Mouse (Mus musculus) myocyte (in vitro differentiated cells): ENCODE results near the gene Crtc3. TPM values are rescaled to one million over a fixed set of nuclear protein-coding genes. Genes with fewer than 3 reads are reported as not detected.

Experiments used
- H3K27me3 ChIP-seq: one replicate; pipeline ENCODE4 v1.6.1; 2011; ENCODE audit not compliant: control insufficient read depth, insufficient read depth, insufficient read length
- H3K36me3 ChIP-seq: one replicate; pipeline ENCODE4 v1.6.1; 2011; ENCODE audit not compliant: control insufficient read depth, insufficient read depth
- H3K4me2 ChIP-seq: one replicate; pipeline ENCODE4 v1.6.1; 2011; ENCODE audit warnings: low read depth, control low read depth
- H3K4me3 ChIP-seq: one replicate; pipeline ENCODE4 v1.5.1; 2011; ENCODE audit warnings: mild to moderate bottlenecking, control low read depth, moderate library complexity
- H3K79me2 ChIP-seq: one replicate; pipeline ENCODE4 v1.6.1; 2011; ENCODE audit not compliant: control insufficient read depth, insufficient read depth
- H3ac ChIP-seq: one replicate; pipeline ENCODE4 v1.6.1; 2011; ENCODE audit not compliant: control insufficient read depth, insufficient read length
- CEBPB ChIP-seq: IDR thresholded peaks from 2 replicates; pipeline ENCODE4 v1.6.1; 2011; ENCODE audit warnings: mild to moderate bottlenecking, moderate library complexity; ENCODE audit not compliant: poor library complexity, insufficient read depth, severe bottlenecking
- E2F4 ChIP-seq: IDR thresholded peaks from one replicate; pipeline ENCODE4 v1.6.1; 2011; ENCODE audit warnings: mild to moderate bottlenecking, control low read depth, moderate library complexity; ENCODE audit not compliant: insufficient read depth
- MAX ChIP-seq: IDR thresholded peaks from one replicate; pipeline ENCODE4 v1.6.1; 2011; ENCODE audit warnings: low read depth, mild to moderate bottlenecking, control low read depth
- MYOD1 ChIP-seq, 3 experiments: IDR thresholded peaks; one replicate each; pipeline ENCODE4 v1.6.1; 2011; ENCODE audit warnings: control low read depth in 2 of 3, low read depth in 2 of 3, mild to moderate bottlenecking in 2 of 3, moderate library complexity in 1 of 3; ENCODE audit not compliant: insufficient read length in 2 of 3, control insufficient read depth in 1 of 3
- MYOG ChIP-seq, 3 experiments: IDR thresholded peaks; one replicate each; pipeline ENCODE4 v1.6.1; 2011; ENCODE audit warnings: control low read depth in 2 of 3, low read depth in 2 of 3, mild to moderate bottlenecking in 2 of 3; ENCODE audit not compliant: insufficient read length in 2 of 3, control insufficient read depth in 1 of 3, insufficient read depth in 1 of 3
- POLR2A ChIP-seq: IDR thresholded peaks from one replicate; pipeline ENCODE4 v1.6.1; 2011; ENCODE audit warnings: low read depth, mild to moderate bottlenecking, control low read depth, moderate library complexity; ENCODE audit not compliant: insufficient read length
- POLR2AphosphoS2 ChIP-seq: IDR thresholded peaks from one replicate; pipeline ENCODE4 v1.6.1; 2011; ENCODE audit warnings: low read depth, control low read depth; ENCODE audit not compliant: insufficient read length
- REST ChIP-seq: IDR thresholded peaks from one replicate; pipeline ENCODE4 v1.6.1; 2011; ENCODE audit warnings: mild to moderate bottlenecking, control low read depth, moderate library complexity; ENCODE audit not compliant: insufficient read depth, insufficient read length
- SRF ChIP-seq: IDR thresholded peaks from one replicate; pipeline ENCODE4 v1.6.1; 2011; ENCODE audit warnings: low read depth; ENCODE audit not compliant: control insufficient read depth, insufficient read length
- TCF12 ChIP-seq: IDR thresholded peaks from one replicate; pipeline ENCODE4 v1.6.1; 2011; ENCODE audit warnings: mild to moderate bottlenecking, control low read depth; ENCODE audit not compliant: poor library complexity, insufficient read depth, severe bottlenecking
- TCF3 ChIP-seq: IDR thresholded peaks from one replicate; pipeline ENCODE4 v1.6.1; 2011; ENCODE audit warnings: low read depth, control low read depth; ENCODE audit not compliant: insufficient read length
- USF1 ChIP-seq: IDR thresholded peaks from one replicate; pipeline ENCODE4 v1.6.1; 2011; ENCODE audit warnings: low read depth, mild to moderate bottlenecking, control low read depth, moderate library complexity
- polyA plus RNA-seq: library from polyadenylated mRNA; unstranded; fragments of >200 nt; fragmentation: generic; extraction: Trizol; gene quantifications from one replicate; pipeline ENCODE4 v1.2.1, GENCODE M21; 2012; ENCODE audit warnings: missing spikeins

Gene Crtc3
- polyA plus RNA-seq, 1 experiment = 6.4 TPM

GRCm38 (mm10) chr7:80602574-80602973 is 86.1 kb downstream of the Crtc3 start:
- Histone ChIP-seq H3K36me3 (no peaks in the 10 kb centered on the region), H3K27me3 (no peaks in the 10 kb centered on the region), H3K79me2 (no peaks in the 10 kb centered on the region), H3ac (no peak overlapping the region), H3K4me2 (no peak overlapping the region), H3K4me3 (no peak overlapping the region)
- TF ChIP-seq TCF12 (no peak), REST (no peak), MYOG (IDR thresholded peaks at IDR 0.05; ENCODE audit: control insufficient read depth in 1 of 3, insufficient read depth in 1 of 3, insufficient read length in 2 of 3, low read depth in 2 of 3) (no peak)

GRCm38 (mm10) chr7:80598436-80598985 is 90.2 kb downstream of the Crtc3 start:
- H3K79me2 ChIP-seq = no peaks in the 10 kb centered on the region
- H3ac ChIP-seq = no peak overlapping the region
- no peak for TF ChIP-seq MYOD1 (IDR thresholded peaks at IDR 0.05; ENCODE audit: control insufficient read depth in 1 of 3, insufficient read length in 2 of 3, low read depth in 2 of 3)
- no peak for TF ChIP-seq POLR2AphosphoS2
- TF ChIP-seq TCF12 = no peak
- no peak for TF ChIP-seq SRF
- TF ChIP-seq CEBPB = no peak
- no peak for TF ChIP-seq MYOG (IDR thresholded peaks at IDR 0.05; ENCODE audit: control insufficient read depth in 1 of 3, insufficient read depth in 1 of 3, insufficient read length in 2 of 3, low read depth in 2 of 3)
- TF ChIP-seq MAX = no peak
- TF ChIP-seq USF1 = no peak
- H3K4me3 ChIP-seq = no peak overlapping the region
- no peaks in the 10 kb centered on the region for H3K27me3 ChIP-seq
- peaks cover 3% of the 10 kb centered on the region for H3K36me3 ChIP-seq
- no peak overlapping the region for H3K4me2 ChIP-seq

GRCm38 (mm10) chr7:80597900-80598299 is 90.8 kb downstream of the Crtc3 start:
- TF ChIP-seq E2F4 = no peak
- TF ChIP-seq REST = no peak
- no peak for TF ChIP-seq POLR2A
- TF ChIP-seq TCF3 = no peak
- Histone ChIP-seq H3K79me2 (no peaks in the 10 kb centered on the region), H3K4me2 (no peak overlapping the region), H3K36me3 (peaks cover 3% of the 10 kb centered on the region), H3K4me3 (no peak overlapping the region), H3K27me3 (no peaks in the 10 kb centered on the region), H3ac (no peak overlapping the region)

GRCm38 (mm10) chr7:80589054-80589746 is 99.5 kb downstream of the Crtc3 start:
- H3K36me3 ChIP-seq = peaks cover 10% of the 10 kb centered on the region
- H3K79me2 ChIP-seq = no peaks in the 10 kb centered on the region
- TF ChIP-seq REST = no peak
- TF ChIP-seq USF1 = no peak
- TF ChIP-seq POLR2A = no peak
- no peak for TF ChIP-seq E2F4
- no peak for TF ChIP-seq TCF3
- TF ChIP-seq MYOD1 (IDR thresholded peaks at IDR 0.05; ENCODE audit: control insufficient read depth in 1 of 3, insufficient read length in 2 of 3, low read depth in 2 of 3) = no peak
- TF ChIP-seq MAX = no peak
- TF ChIP-seq CEBPB = no peak
- TF ChIP-seq POLR2AphosphoS2 = no peak
- no peak for TF ChIP-seq TCF12
- no peak for TF ChIP-seq MYOG (IDR thresholded peaks at IDR 0.05; ENCODE audit: control insufficient read depth in 1 of 3, insufficient read depth in 1 of 3, insufficient read length in 2 of 3, low read depth in 2 of 3)
- no peak for TF ChIP-seq SRF
- no peak overlapping the region for H3ac ChIP-seq
- H3K27me3 ChIP-seq = no peaks in the 10 kb centered on the region
- H3K4me2 ChIP-seq = no peak overlapping the region
- H3K4me3 ChIP-seq = no peak overlapping the region

- no peak overlapping the region for H3K4me2 ChIP-seq
- no peak overlapping the region for H3K4me3 ChIP-seq
- H3ac ChIP-seq = no peak overlapping the region
- TF ChIP-seq POLR2A = no peak
- no peak for TF ChIP-seq MYOG (IDR thresholded peaks at IDR 0.05; ENCODE audit: control insufficient read depth in 1 of 3, insufficient read depth in 1 of 3, insufficient read length in 2 of 3, low read depth in 2 of 3)
- no peak for TF ChIP-seq CEBPB
- no peak for TF ChIP-seq POLR2AphosphoS2
- no peak for TF ChIP-seq REST
- no peak for TF ChIP-seq MYOD1 (IDR thresholded peaks at IDR 0.05; ENCODE audit: control insufficient read depth in 1 of 3, insufficient read length in 2 of 3, low read depth in 2 of 3)
- TF ChIP-seq USF1 = no peak
- TF ChIP-seq MAX = no peak
- no peak for TF ChIP-seq E2F4
- TF ChIP-seq SRF = no peak
- no peak for TF ChIP-seq TCF3
- TF ChIP-seq TCF12 = no peak
- peaks cover 10% of the 10 kb centered on the region for H3K36me3 ChIP-seq
- no peaks in the 10 kb centered on the region for H3K79me2 ChIP-seq
- H3K27me3 ChIP-seq = no peaks in the 10 kb centered on the region
Measured at GRCm38 (mm10) chr7:80587684-80588083, 101.0 kb downstream of the Crtc3 start.
